Mouse (Mus musculus) hindbrain, postnatal 0 days (tissue): Measurements from ENCODE around the gene Tmx4. TPM values are rescaled to one million over a fixed set of nuclear protein-coding genes. Genes with fewer than 3 reads are reported as not detected.

Experiments
- ATAC-seq: fragments of 200-750 bp; cut with Nextera tagmentation; 2 replicates; pipeline ENCODE4 v1.8.0; 2017; ENCODE audit warnings: mild to moderate bottlenecking, moderate TSS enrichment, moderate library complexity
- DNase-seq: peaks from one replicate; pipeline ENCODE4 v3.0.0-alpha.2; 2015; ENCODE audit warnings: low spot score
- H3K27ac ChIP-seq: fragments of 300-500 bp; sonication (generic); 2 replicates; pipeline ENCODE4 v1.5.1; 2014; ENCODE audit warnings: mild to moderate bottlenecking
- H3K27me3 ChIP-seq: fragments of 300-500 bp; sonication (generic); 2 replicates; pipeline ENCODE4 v1.6.1; 2014; ENCODE audit warnings: low read length, mixed read lengths; ENCODE audit not compliant: insufficient read depth
- H3K36me3 ChIP-seq: fragments of 300-500 bp; sonication (generic); 2 replicates; pipeline ENCODE4 v1.6.1; 2014; ENCODE audit warnings: low read length, mixed read lengths; ENCODE audit not compliant: insufficient read depth
- H3K4me1 ChIP-seq: fragments of 300-500 bp; sonication (generic); 2 replicates; pipeline ENCODE4 v1.6.1; 2014; ENCODE audit warnings: antibody characterized with exemption, low read length, mixed read lengths; ENCODE audit not compliant: insufficient read depth
- H3K4me2 ChIP-seq: fragments of 300-500 bp; sonication (generic); 2 replicates; pipeline ENCODE4 v1.6.1; 2014; ENCODE audit warnings: low read depth, mild to moderate bottlenecking, low read length, moderate library complexity, mixed read lengths
- H3K4me3 ChIP-seq: fragments of 300-500 bp; sonication (generic); 2 replicates; pipeline ENCODE4 v1.5.1; 2014; ENCODE audit warnings: low read length
- H3K9ac ChIP-seq: fragments of 300-500 bp; sonication (generic); replicated peaks from 2 replicates; pipeline ENCODE4 v1.6.1; 2014; ENCODE audit warnings: mild to moderate bottlenecking, low read length, moderate library complexity, mixed read lengths
- H3K9me3 ChIP-seq: fragments of 300-500 bp; sonication (generic); 2 replicates; pipeline ENCODE4 v1.6.1; 2016; ENCODE audit warnings: low read length, mixed read lengths
- CTCF ChIP-seq: IDR thresholded peaks from 2 replicates; pipeline ENCODE4 v1.5.1; 2016; ENCODE audit warnings: antibody characterized with exemption, control low read depth, low read depth
- WGBS: fragments of 180-500 bp; shearing (Covaris S2); extraction: QIAGEN DNeasy Blood & Tissue Kit; methylation state at CpG from one replicate; pipeline ENCODE4 v1.1.7; 2014; 5-methylcytosine and 5-hydroxymethylcytosine counted together
- polyA plus RNA-seq: library from polyadenylated mRNA; unstranded; fragments of >200 nt; fragmentation: Nextera tagmentation; extraction: Ambion mirVana; gene quantifications from 2 replicates; pipeline ENCODE4 v1.2.1, GENCODE M21; 2015
- total RNA-seq: library from RNA; depleted of rRNA; stranded (reverse); fragments of >200 nt; gene quantifications from 2 replicates; pipeline ENCODE4 v1.2.3, GENCODE M21; 2014

Tmx4 gene
- total and polyA plus RNA-seq, 2 experiments from 2014 or later: 81.3 to 123 TPM

GRCm38 (mm10) chr2:134675465-134675864 is 31.5 kb upstream of the Tmx4 start:
- no peak for TF ChIP-seq CTCF
- 92% methylated on average over 1 of the region's 1 CpGs for WGBS
- no peak for DNase-seq

GRCm38 (mm10) chr2:134673604-134674003 is 29.7 kb upstream of the Tmx4 start:
- Histone ChIP-seq H3K4me1 (no peaks in the 10 kb centered on the region), H3K27me3 (no peaks in the 10 kb centered on the region), H3K27ac (no peak overlapping the region), H3K36me3 (no peaks in the 10 kb centered on the region), H3K4me3 (no peak overlapping the region), H3K4me2 (no peak overlapping the region), H3K9ac (no peak overlapping the region), H3K9me3 (no peaks in the 10 kb centered on the region)
- DNase-seq: peak; percentile 46
- no peak for ATAC-seq
- WGBS: 75% methylated on average over 5 of the region's 5 CpGs
- peak; percentile 75 for TF ChIP-seq CTCF

More at GRCm38 (mm10) chr2:134675465-134675864, 31.5 kb upstream of the Tmx4 start:
- ATAC-seq: no peak
- H3K27ac ChIP-seq: no peak overlapping the region
- H3K4me2 ChIP-seq: no peak overlapping the region
- H3K9me3 ChIP-seq: no peaks in the 10 kb centered on the region
- H3K9ac ChIP-seq: no peak overlapping the region
- H3K36me3 ChIP-seq: no peaks in the 10 kb centered on the region
- no peak overlapping the region for H3K4me3 ChIP-seq
- H3K4me1 ChIP-seq: no peaks in the 10 kb centered on the region
- H3K27me3 ChIP-seq: no peaks in the 10 kb centered on the region

- no peak overlapping the region for H3K27ac ChIP-seq
- 27% methylated on average over 4 of the region's 4 CpGs for WGBS
These were observed 12.5 kb upstream of the Tmx4 start for GRCm38 (mm10) chr2:134656477-134656876.

GRCm38 (mm10) chr2:134654668-134655067 is 10.7 kb upstream of the Tmx4 start:
- Histone ChIP-seq H3K9me3 (no peaks in the 10 kb centered on the region), H3K27ac (no peak overlapping the region), H3K27me3 (no peaks in the 10 kb centered on the region), H3K4me3 (no peak overlapping the region), H3K9ac (no peak overlapping the region), H3K4me2 (no peak overlapping the region), H3K36me3 (no peaks in the 10 kb centered on the region), H3K4me1 (no peaks in the 10 kb centered on the region)
- no peak for ATAC-seq
- DNase-seq: no peak
- no peak for TF ChIP-seq CTCF

More at GRCm38 (mm10) chr2:134656477-134656876, 12.5 kb upstream of the Tmx4 start:
- Histone ChIP-seq H3K27me3 (no peaks in the 10 kb centered on the region), H3K9me3 (no peaks in the 10 kb centered on the region), H3K36me3 (no peaks in the 10 kb centered on the region), H3K4me3 (no peak overlapping the region), H3K4me1 (no peaks in the 10 kb centered on the region), H3K9ac (no peak overlapping the region), H3K4me2 (no peak overlapping the region)
- no peak for TF ChIP-seq CTCF
- ATAC-seq (no peak), DNase-seq (no peak)

GRCm38 (mm10) chr2:134652759-134653158 is 8.8 kb upstream of the Tmx4 start:
- no peak overlapping the region for H3K4me2 ChIP-seq
- H3K36me3 ChIP-seq: no peaks in the 10 kb centered on the region
- H3K9me3 ChIP-seq: no peaks in the 10 kb centered on the region
- H3K9ac ChIP-seq: no peak overlapping the region
- no peak overlapping the region for H3K27ac ChIP-seq
- TF ChIP-seq CTCF: no peak
- no peak overlapping the region for H3K4me3 ChIP-seq
- H3K27me3 ChIP-seq: no peaks in the 10 kb centered on the region
- whole genome bisulfite sequencing: 75% methylated on average over 5 of the region's 5 CpGs
- ATAC-seq (no peak), DNase-seq (no peak)
- H3K4me1 ChIP-seq: no peaks in the 10 kb centered on the region

- H3K9me3 ChIP-seq: no peaks in the 10 kb centered on the region
- H3K4me2 ChIP-seq: no peak overlapping the region
- no peaks in the 10 kb centered on the region for H3K27me3 ChIP-seq
- DNase-seq (no peak), ATAC-seq (no peak)
- no peak overlapping the region for H3K27ac ChIP-seq
- no peaks in the 10 kb centered on the region for H3K36me3 ChIP-seq
- no peak overlapping the region for H3K9ac ChIP-seq
- no peak overlapping the region for H3K4me3 ChIP-seq
- TF ChIP-seq CTCF: no peak
- 83% methylated on average over 3 of the region's 3 CpGs for whole genome bisulfite sequencing
- peaks cover 4% of the 10 kb centered on the region for H3K4me1 ChIP-seq
These were observed 5.1 kb upstream of the Tmx4 start for GRCm38 (mm10) chr2:134648999-134649398.

- no peak for TF ChIP-seq CTCF
- no peaks in the 10 kb centered on the region for H3K9me3 ChIP-seq
- H3K4me2 ChIP-seq: no peak overlapping the region
- H3K27me3 ChIP-seq: no peaks in the 10 kb centered on the region
- peak overlapping the region; percentile 100 for H3K27ac ChIP-seq
- WGBS: 75% methylated on average over 3 of the region's 3 CpGs
- no peaks in the 10 kb centered on the region for H3K36me3 ChIP-seq
- ATAC-seq: no peak
- no peak overlapping the region for H3K9ac ChIP-seq
- peaks cover 4% of the 10 kb centered on the region for H3K4me1 ChIP-seq
- no peak overlapping the region for H3K4me3 ChIP-seq
- DNase-seq: no peak
These were observed 1.8 kb upstream of the Tmx4 start for GRCm38 (mm10) chr2:134645752-134646151.
